Mouse (Mus musculus) CD4-positive, CD25-positive, alpha-beta regulatory T cell, adult 2 months (primary cell): ENCODE measurements around the gene Atrnl1.

Experiments
- DNase-seq: peaks from one replicate; pipeline ENCODE4 v3.0.0-alpha.2; 2012; ENCODE audit warnings: low read depth, low spot score

The Atrnl1 gene

GRCm38 (mm10) chr19:58113092-58113731, 502.4 kb downstream of the Atrnl1 start:
- DNase-seq = no peak

DNA sequence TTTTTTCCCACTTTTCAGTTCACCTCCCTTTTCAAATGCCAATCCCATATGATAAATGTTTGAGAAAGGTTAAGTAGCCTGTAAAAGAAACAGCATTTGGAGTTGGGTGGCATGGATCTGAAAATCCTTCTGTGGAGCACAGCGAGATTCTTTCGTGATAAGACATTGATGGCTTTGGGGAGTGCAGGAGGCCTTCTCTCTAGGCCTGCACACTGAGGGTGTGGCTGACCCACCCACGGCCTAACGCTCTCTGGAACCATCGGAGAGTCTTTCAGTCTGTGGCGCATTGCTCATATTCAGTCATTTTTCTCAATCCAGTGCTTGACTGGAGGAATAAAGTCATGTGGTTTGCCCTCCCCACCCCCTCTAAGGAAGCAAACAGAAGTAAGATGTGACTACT, 506.8 kb downstream of the Atrnl1 start:
- DNase-seq = no peak

DNA sequence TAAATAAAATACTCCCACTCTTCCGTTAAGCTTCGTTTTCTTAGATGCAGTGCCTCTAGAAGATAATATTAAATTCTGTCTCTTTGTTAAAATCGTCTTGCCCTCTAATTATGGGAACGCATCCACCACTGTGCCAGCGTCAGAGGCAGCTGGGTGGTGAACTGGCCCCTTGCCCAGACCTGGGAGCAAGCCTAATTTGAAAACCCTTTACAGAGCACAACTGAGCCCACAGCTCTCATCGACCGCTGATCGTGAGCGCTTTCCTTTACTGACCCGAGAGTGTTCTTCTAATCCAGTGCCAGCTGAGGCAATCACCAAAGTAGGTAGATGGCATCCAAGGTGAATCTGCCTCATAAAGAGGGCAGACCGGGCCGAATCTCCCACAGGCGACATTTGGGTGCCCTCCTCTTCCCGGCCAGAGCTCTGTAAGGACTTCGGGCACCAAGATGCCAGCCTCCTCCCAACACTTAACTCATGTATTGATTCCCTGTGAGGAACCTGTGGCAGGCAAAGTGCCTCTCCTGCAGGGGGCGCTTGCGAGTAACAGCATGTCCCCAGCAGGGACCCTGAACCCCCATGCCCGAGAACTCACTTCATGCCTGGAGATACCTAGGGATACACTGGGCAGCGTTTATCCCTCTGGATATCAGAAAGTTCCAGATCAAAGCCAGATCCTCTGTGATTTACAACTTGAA, 507.5 kb downstream of the Atrnl1 start:
- peak; percentile 36 for DNase-seq

DNA sequence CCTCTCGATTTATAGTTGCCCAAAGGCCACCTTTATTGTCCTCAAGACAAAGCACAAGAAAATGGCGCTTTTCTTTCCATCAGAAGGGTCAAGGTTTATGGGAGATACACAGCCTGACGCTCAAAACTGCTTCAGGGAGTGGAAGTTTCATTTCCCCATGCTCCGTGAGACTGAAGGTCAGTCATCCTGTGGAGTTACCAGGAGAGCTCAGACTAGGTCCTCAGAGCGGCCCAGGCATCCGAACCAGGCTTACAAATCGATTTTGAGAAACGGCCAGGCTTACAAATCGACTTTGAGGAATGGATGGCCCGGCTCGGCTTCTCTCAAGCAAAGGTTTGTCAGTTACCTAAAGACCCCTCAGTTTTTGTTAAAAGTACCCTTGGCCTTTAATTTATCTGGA, 508.0 kb downstream of the Atrnl1 start:
- no peak for DNase-seq

GRCm38 (mm10) chr19:58119681-58120173, 508.9 kb downstream of the Atrnl1 start:
- no peak for DNase-seq

DNA sequence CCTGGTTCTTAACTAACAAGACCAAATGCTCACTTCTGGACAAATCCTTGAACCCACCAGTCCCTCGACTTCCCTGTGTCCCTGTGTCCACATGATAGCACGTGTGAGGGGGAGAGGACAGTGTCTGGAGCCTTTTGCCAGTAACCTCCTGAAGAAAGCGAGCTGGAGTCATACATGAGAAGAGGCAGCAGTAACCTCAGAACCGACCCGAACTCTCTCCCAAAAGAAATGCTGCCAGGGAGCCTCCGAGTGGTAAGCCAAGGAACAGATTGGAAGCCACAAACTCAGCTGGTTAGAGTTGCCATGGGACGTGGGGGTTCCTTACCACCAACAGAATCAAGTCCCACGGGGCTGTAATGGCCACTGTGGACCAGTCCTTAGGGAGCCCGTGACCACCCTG, 509.8 kb downstream of the Atrnl1 start:
- no peak for DNase-seq

GRCm38 (mm10) chr19:58121628-58122027, 510.8 kb downstream of the Atrnl1 start:
- no peak for DNase-seq

DNA sequence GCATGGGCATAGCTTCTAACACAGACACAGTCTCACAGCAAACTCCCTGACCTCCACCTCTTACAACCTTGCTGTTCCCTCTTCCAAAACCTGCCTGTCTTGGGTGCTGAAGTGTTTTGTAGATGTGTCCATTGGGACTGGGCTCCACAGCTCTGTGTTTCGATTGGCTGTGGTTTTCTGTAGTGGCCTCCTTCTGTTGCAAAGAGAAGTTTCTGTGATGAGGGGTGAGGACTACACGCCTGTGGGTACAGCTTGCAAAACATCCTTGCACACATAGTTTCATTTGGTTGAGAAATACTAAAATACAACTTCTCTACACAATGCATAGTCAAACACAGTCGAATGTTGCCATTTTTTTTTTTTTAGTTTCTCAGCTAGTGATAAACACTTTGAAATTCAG, 512.8 kb downstream of the Atrnl1 start:
- DNase-seq = no peak

GRCm38 (mm10) chr19:58124566-58124965, 513.7 kb downstream of the Atrnl1 start:
- DNase-seq = no peak

DNA sequence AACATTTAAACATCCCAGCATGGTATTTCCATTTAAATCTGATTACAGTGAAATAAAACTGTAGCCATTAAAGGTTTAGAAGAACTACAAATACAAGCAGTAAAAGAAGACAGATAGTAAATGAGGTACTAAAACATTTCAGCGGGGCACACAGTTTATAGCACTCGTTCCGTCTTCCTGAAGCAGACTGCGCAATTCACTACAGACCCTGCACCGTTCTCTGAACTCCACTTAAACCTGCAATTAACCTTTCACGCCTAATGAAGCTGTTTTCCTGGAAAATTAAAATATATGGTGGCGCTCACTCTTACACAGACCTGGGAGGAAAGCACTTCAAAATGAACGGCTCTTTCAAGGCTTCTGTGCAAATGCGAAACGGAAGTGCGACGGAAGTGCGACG, 514.2 kb downstream of the Atrnl1 start:
- no peak for DNase-seq

GRCm38 (mm10) chr19:58131896-58132295, 521.1 kb downstream of the Atrnl1 start:
- DNase-seq = no peak

GRCm38 (mm10) chr19:58140191-58140784, 529.5 kb downstream of the Atrnl1 start:
- no peak for DNase-seq

DNA sequence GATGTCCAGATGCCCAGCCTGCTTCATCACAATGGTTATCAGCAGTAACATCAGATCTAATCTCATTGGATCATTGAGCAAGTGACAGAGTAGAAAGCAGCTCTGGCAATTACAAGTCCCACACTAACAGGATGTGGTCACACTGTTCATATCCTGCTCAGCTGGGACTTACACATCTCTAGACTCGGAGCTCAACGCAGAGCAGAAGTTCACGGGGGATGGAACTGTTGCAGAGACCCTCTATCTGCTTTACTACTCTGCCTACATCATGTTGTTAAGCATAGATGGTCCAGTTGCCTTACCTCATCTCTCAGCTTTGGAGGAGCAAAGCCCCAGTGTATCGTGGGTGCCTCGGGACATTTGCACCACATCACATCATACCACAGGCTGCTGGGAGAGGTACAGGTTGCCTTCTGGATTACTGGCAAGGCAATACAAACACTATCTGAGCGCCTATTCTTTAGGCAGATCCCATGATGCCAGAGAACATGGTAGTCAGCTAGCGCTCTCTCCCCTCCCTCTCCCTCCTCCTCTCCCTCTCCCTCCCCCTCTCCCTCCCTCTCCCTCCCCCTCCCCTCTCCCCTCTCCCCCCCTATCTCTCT, 533.1 kb downstream of the Atrnl1 start:
- DNase-seq = peak; percentile 62

GRCm38 (mm10) chr19:58145521-58145920, 534.7 kb downstream of the Atrnl1 start:
- no peak for DNase-seq

DNA sequence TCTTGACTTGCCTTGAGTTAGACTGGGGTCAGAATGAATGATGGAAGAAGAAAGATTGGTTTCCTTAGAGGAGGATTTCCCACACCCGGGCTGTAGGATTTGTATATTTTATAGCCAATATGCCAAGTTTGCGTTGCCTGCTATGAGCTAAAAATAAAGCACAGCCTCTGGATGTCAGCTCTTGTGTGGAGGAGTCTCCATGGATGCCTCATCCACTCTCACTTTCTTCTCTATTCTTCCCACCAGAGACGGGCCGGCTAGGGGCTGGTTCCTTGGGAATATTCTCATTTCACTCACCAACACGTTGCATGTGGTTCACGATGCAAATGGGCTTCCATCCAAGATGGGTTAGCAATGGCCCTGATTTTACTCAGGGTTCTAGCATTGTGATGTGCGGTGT, 540.4 kb downstream of the Atrnl1 start:
- no peak for DNase-seq

GRCm38 (mm10) chr19:58161569-58161968, 550.7 kb downstream of the Atrnl1 start:
- no peak for DNase-seq

DNA sequence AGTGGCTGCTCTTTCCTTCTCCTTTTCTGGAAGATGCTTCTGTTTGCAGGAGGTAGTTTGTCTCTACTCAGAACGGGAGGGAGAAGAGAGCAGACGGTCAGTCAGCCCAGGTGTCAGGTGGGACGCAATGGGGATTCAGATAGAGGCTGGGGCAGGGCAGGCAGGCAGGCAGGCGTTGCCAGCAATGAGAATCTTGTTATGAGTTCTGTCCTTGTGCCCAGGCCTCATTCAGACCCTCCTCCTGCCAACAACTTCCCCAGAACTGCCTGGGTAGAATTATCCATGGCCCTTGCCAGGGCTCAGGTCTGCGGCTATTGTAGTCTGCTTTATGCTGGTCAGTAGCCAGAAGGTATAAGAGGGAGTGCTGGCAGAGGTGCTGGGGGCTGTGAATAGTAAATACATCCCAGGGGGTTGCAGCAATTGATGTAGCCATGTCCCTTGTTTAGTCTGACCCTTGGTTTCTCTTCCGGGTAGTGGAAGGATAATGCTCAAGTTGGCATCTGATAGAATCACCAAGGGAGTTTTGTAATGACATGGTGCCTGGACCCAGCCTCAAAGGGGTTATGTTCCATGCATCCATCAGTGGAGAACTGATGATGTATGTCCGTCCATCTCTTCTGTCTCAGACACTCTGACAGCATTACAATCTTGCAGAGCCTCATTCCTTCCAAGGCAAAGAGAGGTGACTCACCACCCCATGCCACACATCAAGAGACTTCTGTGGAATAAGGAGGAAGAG, 554.2 kb downstream of the Atrnl1 start:
- DNase-seq = no peak

DNA sequence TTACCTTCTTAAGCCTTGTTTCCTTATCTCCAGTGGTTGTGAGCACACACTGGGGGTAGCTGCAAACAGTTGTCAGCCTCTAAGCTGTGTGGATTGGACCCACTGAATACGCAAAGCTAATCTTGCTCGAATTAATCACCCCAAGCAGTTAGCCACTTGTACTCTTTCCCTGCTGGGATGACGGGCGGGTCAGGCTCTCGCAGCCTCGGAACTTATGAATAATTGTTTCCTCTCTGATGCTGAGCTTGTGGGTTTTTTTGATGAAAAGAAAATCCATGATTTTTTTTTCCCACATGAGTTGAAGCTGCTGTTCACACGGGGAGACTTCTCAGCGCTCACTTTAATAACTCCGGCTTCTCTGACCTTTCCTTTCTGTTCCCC, 554.8 kb downstream of the Atrnl1 start:
- DNase-seq = no peak

DNA sequence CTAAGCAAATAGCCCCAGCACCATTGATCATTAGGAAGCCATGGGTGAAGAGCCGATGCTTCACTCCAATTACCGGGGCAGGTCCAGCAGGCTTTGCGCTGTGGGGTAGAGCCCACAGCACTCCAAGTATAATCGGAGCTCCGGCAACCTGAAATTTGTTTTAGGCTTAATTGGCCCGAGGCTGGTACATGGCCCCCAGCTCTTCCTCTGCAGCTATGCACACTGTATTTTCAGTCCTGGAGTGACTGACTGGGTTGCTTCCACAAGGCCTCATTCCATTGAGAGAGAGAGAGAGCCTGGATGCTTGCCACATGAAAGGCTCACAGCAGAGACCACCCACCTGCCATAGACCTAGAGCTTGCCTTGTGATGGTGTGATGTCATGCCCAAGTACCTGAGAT, 555.3 kb downstream of the Atrnl1 start:
- no peak for DNase-seq

DNA sequence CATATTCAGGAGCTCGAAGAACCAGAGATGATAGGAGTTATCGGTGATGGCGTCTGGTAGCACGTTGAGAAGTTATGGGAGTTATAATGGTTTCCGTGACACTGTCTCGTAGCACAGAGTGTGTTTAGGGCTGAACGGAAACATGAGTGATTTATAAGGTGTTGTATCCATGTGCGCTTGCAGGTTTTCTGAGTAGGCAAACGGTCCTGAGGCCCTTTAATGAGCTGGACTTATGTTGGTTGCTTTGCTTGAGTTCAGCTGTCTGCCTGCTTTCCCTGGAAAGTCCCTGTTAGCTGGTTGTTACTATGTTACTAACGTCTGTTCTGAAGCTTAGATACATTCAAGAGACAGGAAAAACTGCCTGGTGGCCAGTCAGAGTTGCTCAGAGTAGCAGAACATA, 567.6 kb downstream of the Atrnl1 start:
- no peak for DNase-seq

DNA sequence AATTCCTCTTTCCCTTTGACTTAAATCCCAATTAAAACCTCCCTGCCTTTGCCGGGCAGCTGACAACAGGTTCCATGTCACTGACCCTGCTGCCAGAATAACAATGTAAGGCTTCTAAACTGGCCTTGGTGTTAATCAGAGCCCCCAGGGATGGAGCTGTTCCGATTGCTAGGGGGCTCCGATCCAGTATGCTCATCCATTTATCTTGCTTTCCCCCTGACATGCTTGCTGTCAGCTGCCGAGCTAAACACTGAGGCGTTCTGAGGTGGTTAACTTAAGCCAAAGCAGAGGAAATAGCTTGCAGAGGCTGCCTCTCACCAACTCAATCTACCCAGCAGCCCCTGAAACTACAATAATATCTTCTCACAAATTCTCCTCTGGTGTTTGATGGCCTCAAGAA, 569.9 kb downstream of the Atrnl1 start:
- DNase-seq = no peak
